Mouse (Mus musculus) cerebellum, adult 8-10 months (tissue): ENCODE results near the gene Strn.

ENCODE experiments used
- DNase-seq: peaks from one replicate; pipeline ENCODE4 v3.0.0; 2022

Strn gene

GRCm38 (mm10) chr17:78737096-78737495 lies at the start of gene Strn:
Strn (minus strand) TSS chr17:78737196.
- DNase-seq, result no peak

GRCm38 (mm10) chr17:78778765-78779164 lies 41.8 kb upstream of the Strn start:
- no peak for DNase-seq

- DNase-seq, result no peak
These were observed 35.3 kb upstream of the Strn start for GRCm38 (mm10) chr17:78772317-78772716.

- no peak for DNase-seq
These were observed 33.9 kb upstream of the Strn start for GRCm38 (mm10) chr17:78770932-78771331.

- no peak for DNase-seq
These were observed 32.3 kb upstream of the Strn start for GRCm38 (mm10) chr17:78769341-78769740.

- no peak for DNase-seq
These were observed 31.9 kb upstream of the Strn start for GRCm38 (mm10) chr17:78768937-78769336.

GRCm38 (mm10) chr17:78767546-78767945 lies 30.6 kb upstream of the Strn start:
- DNase-seq, result no peak

GRCm38 (mm10) chr17:78766084-78766483 lies 29.1 kb upstream of the Strn start:
- DNase-seq, result no peak

- no peak for DNase-seq
These were observed 26.3 kb upstream of the Strn start for GRCm38 (mm10) chr17:78763272-78763671.

- no peak for DNase-seq
These were observed 16.1 kb upstream of the Strn start for GRCm38 (mm10) chr17:78752938-78753655.

- DNase-seq, result no peak
These were observed 15.1 kb upstream of the Strn start for GRCm38 (mm10) chr17:78752064-78752463.

GRCm38 (mm10) chr17:78748440-78748839 lies 11.4 kb upstream of the Strn start:
- no peak for DNase-seq

GRCm38 (mm10) chr17:78738416-78738815 lies 1.4 kb upstream of the Strn start:
- DNase-seq, result no peak

GRCm38 (mm10) chr17:78737771-78738170 lies 775 bp upstream of the Strn start:
- DNase-seq, result no peak

GRCm38 (mm10) chr17:78736473-78736988 lies 465 bp downstream of the Strn start:
- DNase-seq, result peak; percentile 98

GRCm38 (mm10) chr17:78735731-78736472 lies 1.1 kb downstream of the Strn start:
- DNase-seq, result peak; percentile 38

GRCm38 (mm10) chr17:78734806-78735205 lies 2.2 kb downstream of the Strn start:
- DNase-seq, result no peak

- DNase-seq, result no peak
These were observed 4.9 kb downstream of the Strn start for GRCm38 (mm10) chr17:78732056-78732455.

- no peak for DNase-seq
These were observed 10.1 kb downstream of the Strn start for GRCm38 (mm10) chr17:78726746-78727449.

GRCm38 (mm10) chr17:78724461-78725055 lies 12.4 kb downstream of the Strn start:
- no peak for DNase-seq

GRCm38 (mm10) chr17:78721690-78722089 lies 15.3 kb downstream of the Strn start:
- DNase-seq, result no peak

- DNase-seq, result no peak
These were observed 17.9 kb downstream of the Strn start for GRCm38 (mm10) chr17:78719086-78719485.

GRCm38 (mm10) chr17:78710258-78710657 lies 26.7 kb downstream of the Strn start:
- no peak for DNase-seq
